Mouse (Mus musculus): ENCODE measurements around the gene Tmem132c.

DNA sequence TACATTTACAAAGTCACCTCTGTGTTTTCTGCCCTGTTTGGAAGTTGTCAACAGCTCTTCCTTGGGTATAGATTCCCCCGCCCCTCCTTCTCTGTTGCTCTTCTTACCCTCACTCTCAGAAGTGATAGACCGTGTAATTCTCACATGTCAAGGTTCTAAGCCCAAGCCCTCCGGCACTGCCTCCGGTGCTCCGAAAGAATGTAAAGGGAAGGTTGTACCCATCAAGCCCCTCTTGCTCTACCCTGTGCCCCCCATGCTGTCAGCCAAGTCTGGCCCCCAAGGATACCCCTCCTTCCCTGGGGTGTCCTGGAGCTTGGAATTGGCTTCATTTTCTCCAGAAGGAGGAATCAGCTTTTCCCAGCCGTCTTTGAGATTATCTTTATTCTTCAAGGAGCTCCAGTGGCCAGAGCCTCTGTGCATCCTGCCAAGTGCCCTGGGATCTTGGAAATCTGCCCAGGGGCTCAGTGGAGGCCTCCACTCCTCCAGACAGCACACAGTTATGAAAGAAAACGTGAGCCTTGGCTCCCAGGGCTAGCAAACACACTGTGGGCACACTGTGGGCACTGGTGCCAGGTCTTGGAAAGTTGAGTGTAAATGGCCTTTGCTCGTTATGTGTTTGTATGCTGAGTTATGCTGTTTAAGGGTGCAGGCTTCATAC, 59.1 kb downstream of the Tmem132c start:
- TF ChIP-seq CTCF (IDR thresholded peaks at IDR 0.05; ENCODE audit: extremely low read depth, insufficient read depth, insufficient read length, insufficient replicate concordance) (no peak), POLR2A (IDR thresholded peaks at IDR 0.05; ENCODE audit: low read depth, low read length) (no peak)
